Mouse (Mus musculus) neural tube, embryonic 11.5 days (tissue): ENCODE measurements around the gene Apol9b. TPM values are rescaled to one million over a fixed set of nuclear protein-coding genes. Genes with fewer than 3 reads are reported as not detected.
"Not testable (repeated sequence)": the region's sequence is repeated elsewhere in the genome, so short reads cannot be mapped to it uniquely, and the experiment has no call there.

ENCODE experiments used
- ATAC-seq: fragments of 200-750 bp; cut with Nextera tagmentation; 2 replicates; pipeline ENCODE4 v1.8.0; 2017; ENCODE audit warnings: moderate number of reproducible peaks, mild to moderate bottlenecking, moderate TSS enrichment, moderate library complexity; ENCODE audit not compliant: insufficient read depth, low FRiP score, low TSS enrichment
- DNase-seq: peaks from one replicate; pipeline ENCODE4 v3.0.0-alpha.2; 2015; ENCODE audit warnings: low spot score
- H3K27ac ChIP-seq: fragments of 300-500 bp; sonication (generic); 2 replicates; pipeline ENCODE4 v1.5.1; 2014; ENCODE audit warnings: low read depth, mild to moderate bottlenecking, low read length
- H3K27me3 ChIP-seq: fragments of 300-500 bp; sonication (generic); 2 replicates; pipeline ENCODE4 v1.6.1; 2014; ENCODE audit warnings: mild to moderate bottlenecking, low read length, mixed read lengths; ENCODE audit not compliant: control insufficient read depth, insufficient read depth
- H3K36me3 ChIP-seq: fragments of 300-500 bp; sonication (generic); 2 replicates; pipeline ENCODE4 v1.6.1; 2014; ENCODE audit warnings: mild to moderate bottlenecking, low read length, moderate library complexity, mixed read lengths; ENCODE audit not compliant: control insufficient read depth, insufficient read depth
- H3K4me1 ChIP-seq: fragments of 300-500 bp; sonication (generic); 2 replicates; pipeline ENCODE4 v1.6.1; 2014; ENCODE audit warnings: low read length, mixed read lengths; ENCODE audit not compliant: control insufficient read depth, insufficient read depth
- H3K4me2 ChIP-seq: fragments of 300-500 bp; sonication (generic); 2 replicates; pipeline ENCODE4 v1.6.1; 2014; ENCODE audit warnings: low read depth, mild to moderate bottlenecking, moderate library complexity
- H3K4me3 ChIP-seq: fragments of 300-500 bp; sonication (generic); 2 replicates; pipeline ENCODE4 v1.5.1; 2014; ENCODE audit warnings: low read depth, low read length
- H3K9ac ChIP-seq: fragments of 300-500 bp; sonication (generic); 2 replicates; pipeline ENCODE4 v1.6.1; 2014; ENCODE audit warnings: mild to moderate bottlenecking, low read length
- H3K9me3 ChIP-seq: fragments of 300-500 bp; sonication (generic); 2 replicates; pipeline ENCODE4 v1.6.1; 2016; ENCODE audit warnings: low read length; ENCODE audit not compliant: control insufficient read depth
- WGBS: fragments of 180-500 bp; shearing (Covaris S2); extraction: QIAGEN DNeasy Blood & Tissue Kit; methylation state at CpG from one replicate; pipeline ENCODE4 v1.1.7; 2014; 5-methylcytosine and 5-hydroxymethylcytosine counted together
- polyA plus RNA-seq: library from polyadenylated mRNA; unstranded; fragments of >200 nt; fragmentation: Nextera tagmentation; extraction: Ambion mirVana; gene quantifications from 2 replicates; pipeline ENCODE4 v1.2.1, GENCODE M21; 2014

Apol9b gene
- polyA plus RNA-seq, 1 experiment from 2014 or later: not detected

- 76% methylated on average over 9 of the region's 9 CpGs for WGBS
- Histone ChIP-seq H3K36me3 (no peaks in the 10 kb centered on the region), H3K4me3 (no peak overlapping the region), H3K4me1 (no peaks in the 10 kb centered on the region), H3K27ac (no peak overlapping the region), H3K4me2 (no peak overlapping the region), H3K9ac (no peak overlapping the region), H3K27me3 (no peaks in the 10 kb centered on the region), H3K9me3 (no peaks in the 10 kb centered on the region)
- DNase-seq (no peak), ATAC-seq (no peak)
Observed at GRCm38 (mm10) chr15:77740511-77741297, 11.9 kb downstream of the Apol9b start.

GRCm38 (mm10) chr15:77741556-77741955, 12.7 kb downstream of the Apol9b start:
- not testable (repeated sequence) for H3K27me3 ChIP-seq, H3K27ac ChIP-seq, H3K4me3 ChIP-seq, H3K4me1 ChIP-seq, ATAC-seq, H3K9me3 ChIP-seq, H3K4me2 ChIP-seq, DNase-seq, H3K9ac ChIP-seq, H3K36me3 ChIP-seq
- WGBS: 91% methylated on average over 6 of the region's 6 CpGs

- no peak overlapping the region for H3K4me3 ChIP-seq
- no peak overlapping the region for H3K4me2 ChIP-seq
- no peaks in the 10 kb centered on the region for H3K27me3 ChIP-seq
- 38% methylated on average over 5 of the region's 5 CpGs for WGBS
- no peaks in the 10 kb centered on the region for H3K9me3 ChIP-seq
- ATAC-seq: no peak
- no peak overlapping the region for H3K27ac ChIP-seq
- H3K4me1 ChIP-seq: no peaks in the 10 kb centered on the region
- H3K9ac ChIP-seq: no peak overlapping the region
- H3K36me3 ChIP-seq: no peaks in the 10 kb centered on the region
- DNase-seq: no peak
Observed at GRCm38 (mm10) chr15:77744632-77745031, 15.8 kb downstream of the Apol9b start.

- Histone ChIP-seq H3K9me3 (no peaks in the 10 kb centered on the region), H3K9ac (no peak overlapping the region), H3K27ac (no peak overlapping the region), H3K4me2 (no peak overlapping the region), H3K4me3 (no peak overlapping the region), H3K36me3 (no peaks in the 10 kb centered on the region), H3K4me1 (no peaks in the 10 kb centered on the region), H3K27me3 (no peaks in the 10 kb centered on the region)
- ATAC-seq: no peak
- DNase-seq: no peak
Observed at GRCm38 (mm10) chr15:77745081-77745480, 16.2 kb downstream of the Apol9b start.

- no peak for DNase-seq
- WGBS: 89% methylated on average over 1 of the region's 1 CpGs
- H3K4me1 ChIP-seq: no peaks in the 10 kb centered on the region
Observed at GRCm38 (mm10) chr15:77746326-77746725, 17.5 kb downstream of the Apol9b start.

GRCm38 (mm10) chr15:77748414-77748813, 19.6 kb downstream of the Apol9b start:
- Histone ChIP-seq H3K36me3 (no peaks in the 10 kb centered on the region), H3K4me2 (no peak overlapping the region), H3K27me3 (no peaks in the 10 kb centered on the region), H3K27ac (no peak overlapping the region), H3K4me3 (no peak overlapping the region), H3K4me1 (no peaks in the 10 kb centered on the region), H3K9ac (no peak overlapping the region), H3K9me3 (no peaks in the 10 kb centered on the region)
- ATAC-seq: no peak
- DNase-seq: no peak
- WGBS: 89% methylated on average over 3 of the region's 3 CpGs

More at GRCm38 (mm10) chr15:77746326-77746725, 17.5 kb downstream of the Apol9b start:
- H3K9ac ChIP-seq: no peak overlapping the region
- H3K9me3 ChIP-seq: no peaks in the 10 kb centered on the region
- no peaks in the 10 kb centered on the region for H3K27me3 ChIP-seq
- no peak overlapping the region for H3K4me2 ChIP-seq
- H3K4me3 ChIP-seq: no peak overlapping the region
- no peak overlapping the region for H3K27ac ChIP-seq
- no peaks in the 10 kb centered on the region for H3K36me3 ChIP-seq
- ATAC-seq: no peak

GRCm38 (mm10) chr15:77749717-77750116, 20.9 kb downstream of the Apol9b start:
- Histone ChIP-seq H3K36me3 (no peaks in the 10 kb centered on the region), H3K4me1 (no peaks in the 10 kb centered on the region), H3K27me3 (no peaks in the 10 kb centered on the region), H3K4me2 (no peak overlapping the region), H3K4me3 (no peak overlapping the region), H3K9me3 (no peaks in the 10 kb centered on the region), H3K27ac (no peak overlapping the region), H3K9ac (no peak overlapping the region)
- 86% methylated on average over 10 of the region's 10 CpGs for WGBS
- no peak for ATAC-seq
- no peak for DNase-seq

GRCm38 (mm10) chr15:77750461-77750860, 21.6 kb downstream of the Apol9b start:
- ATAC-seq (no peak), DNase-seq (no peak)
- Histone ChIP-seq H3K36me3 (no peaks in the 10 kb centered on the region), H3K4me3 (no peak overlapping the region), H3K27me3 (no peaks in the 10 kb centered on the region), H3K9ac (no peak overlapping the region), H3K4me1 (no peaks in the 10 kb centered on the region), H3K4me2 (no peak overlapping the region), H3K9me3 (no peaks in the 10 kb centered on the region), H3K27ac (no peak overlapping the region)
- 34% methylated on average over 1 of the region's 1 CpGs for WGBS

- ATAC-seq (no peak), DNase-seq (no peak)
- H3K4me2 ChIP-seq: no peak overlapping the region
- no peaks in the 10 kb centered on the region for H3K9me3 ChIP-seq
- H3K36me3 ChIP-seq: no peaks in the 10 kb centered on the region
- H3K27me3 ChIP-seq: no peaks in the 10 kb centered on the region
- no peaks in the 10 kb centered on the region for H3K4me1 ChIP-seq
- 62% methylated on average over 11 of the region's 11 CpGs for WGBS
- H3K4me3 ChIP-seq: no peak overlapping the region
- H3K27ac ChIP-seq: no peak overlapping the region
- no peak overlapping the region for H3K9ac ChIP-seq
Observed at GRCm38 (mm10) chr15:77752443-77752842, 23.6 kb downstream of the Apol9b start.
